Mouse (Mus musculus) heart, embryonic 15.5 days (tissue): ENCODE measurements at regions not wholly inside any gene's neighbourhood (a gene's known extent, or its start where the extent isn't known, plus 50 kb on each side); places are given as distances from the start of the nearest gene placed in this dataset.
A peak's percentile ranks its signal among the peaks of the same experiment; 100 is the strongest.

Source experiments
- ATAC-seq: fragments of 200-750 bp; cut with Nextera tagmentation; replicated peaks from 2 replicates; pipeline ENCODE4 v1.8.0; 2017; ENCODE audit warnings: low read depth, moderate TSS enrichment; ENCODE audit not compliant: insufficient number of reproducible peaks, insufficient read depth, low FRiP score
- H3K27ac ChIP-seq: fragments of 300-500 bp; sonication (generic); 2 replicates; pipeline ENCODE4 v1.5.1; 2015; ENCODE audit warnings: mild to moderate bottlenecking, inconsistent platforms
- H3K27me3 ChIP-seq: fragments of 300-500 bp; sonication (generic); 2 replicates; pipeline ENCODE4 v1.6.1; 2015; ENCODE audit warnings: inconsistent platforms
- H3K36me3 ChIP-seq: fragments of 300-500 bp; sonication (generic); 2 replicates; pipeline ENCODE4 v1.6.1; 2015; ENCODE audit warnings: mild to moderate bottlenecking, inconsistent platforms
- H3K4me1 ChIP-seq: fragments of 300-500 bp; sonication (generic); replicated peaks from 2 replicates; pipeline ENCODE4 v1.6.1; 2015; ENCODE audit warnings: inconsistent platforms
- H3K4me2 ChIP-seq: fragments of 300-500 bp; sonication (generic); 2 replicates; pipeline ENCODE4 v1.6.1; 2015; ENCODE audit warnings: inconsistent platforms, mild to moderate bottlenecking, moderate library complexity
- H3K4me3 ChIP-seq: fragments of 300-500 bp; sonication (generic); 2 replicates; pipeline ENCODE4 v1.5.1; 2015; ENCODE audit warnings: mild to moderate bottlenecking, inconsistent platforms
- H3K9ac ChIP-seq: fragments of 300-500 bp; sonication (generic); 2 replicates; pipeline ENCODE4 v1.6.1; 2015; ENCODE audit warnings: mild to moderate bottlenecking, inconsistent platforms
- H3K9me3 ChIP-seq: fragments of 300-500 bp; sonication (generic); replicated peaks from 2 replicates; pipeline ENCODE4 v1.6.1; 2016; ENCODE audit warnings: inconsistent platforms
- WGBS: fragments of 180-500 bp; shearing (Covaris S2); methylation state at CpG from one replicate; pipeline ENCODE4 v1.1.7; 2015; ENCODE audit warnings: mixed read lengths; 5-methylcytosine and 5-hydroxymethylcytosine counted together

DNA sequence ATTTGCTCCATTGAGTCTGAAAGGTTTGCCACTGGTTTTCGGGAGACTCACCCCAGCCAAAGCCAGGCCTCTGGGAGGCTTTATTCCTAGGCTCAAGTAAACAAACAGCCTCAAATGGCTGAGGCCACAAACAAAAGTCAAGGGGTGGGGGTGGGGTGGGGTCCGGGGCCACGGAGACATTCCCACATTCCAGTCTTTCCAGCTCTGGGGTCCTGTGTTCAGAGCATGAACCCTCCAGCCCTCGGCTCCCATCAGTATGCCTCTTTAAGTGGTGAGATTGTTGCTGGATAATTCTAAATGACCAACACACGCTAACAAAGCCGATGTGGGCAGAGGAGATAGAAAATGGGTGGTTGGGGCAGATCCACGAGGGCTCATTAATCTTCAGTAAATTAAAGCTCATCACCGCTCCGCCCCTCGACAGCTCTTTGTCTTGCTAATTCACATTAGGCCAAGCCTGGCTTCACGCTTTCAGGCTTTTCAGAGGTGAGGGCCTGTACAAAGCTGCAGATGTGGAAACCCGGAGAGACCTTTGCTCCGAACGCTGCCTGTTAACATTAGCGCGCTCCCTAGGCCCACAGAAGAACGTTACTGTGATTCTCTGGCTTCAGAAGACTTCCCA lies 326.2 kb downstream of the Pmp22 start:
- Histone ChIP-seq H3K4me1 (peaks cover 13% of the 10 kb centered on the region; the same call in 1 of the 2 replicates), H3K4me2 (no peak overlapping the region), H3K36me3 (no peaks in the 10 kb centered on the region), H3K9me3 (no peaks in the 10 kb centered on the region), H3K27ac (no peak overlapping the region), H3K4me3 (no peak overlapping the region), H3K27me3 (no peaks in the 10 kb centered on the region), H3K9ac (no peak overlapping the region)
- ATAC-seq, result no peak
- WGBS, result 54% methylated on average over 17 of the region's 17 CpGs

DNA sequence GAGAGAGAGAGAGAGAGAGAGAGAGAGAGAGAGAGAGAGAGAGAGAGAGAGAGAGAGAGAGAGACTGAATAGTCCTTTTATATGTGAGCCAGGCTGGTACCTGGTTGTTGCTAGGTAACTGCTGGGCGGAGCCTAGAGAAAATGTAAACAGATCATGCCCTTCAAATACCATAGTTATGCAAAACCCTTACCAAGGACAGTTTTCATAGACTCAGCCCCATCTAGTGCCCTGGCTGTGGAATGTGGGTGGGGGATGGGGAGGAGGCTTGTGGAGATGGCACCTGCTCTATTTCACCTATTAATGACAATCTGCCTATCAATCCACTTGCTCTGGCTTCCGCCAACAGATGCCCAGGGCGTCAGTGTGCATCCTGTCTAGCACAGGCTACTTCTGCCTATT lies 327.6 kb downstream of the Pmp22 start:
- Histone ChIP-seq H3K9ac (no peak overlapping the region), H3K36me3 (no peaks in the 10 kb centered on the region), H3K4me1 (peaks cover 13% of the 10 kb centered on the region; the same call in 1 of the 2 replicates), H3K4me3 (no peak overlapping the region), H3K27ac (no peak overlapping the region), H3K27me3 (no peaks in the 10 kb centered on the region), H3K4me2 (no peak overlapping the region), H3K9me3 (no peaks in the 10 kb centered on the region)
- ATAC-seq, result no peak
- 65% methylated on average over 3 of the region's 3 CpGs for WGBS

GRCm38 (mm10) chr11:63457250-63457649 lies 328.5 kb downstream of the Pmp22 start:
- Histone ChIP-seq H3K9me3 (no peaks in the 10 kb centered on the region), H3K9ac (no peak overlapping the region), H3K27ac (no peak overlapping the region), H3K4me2 (no peak overlapping the region), H3K4me1 (peaks cover 13% of the 10 kb centered on the region; the same call in 1 of the 2 replicates), H3K36me3 (no peaks in the 10 kb centered on the region), H3K4me3 (no peak overlapping the region), H3K27me3 (no peaks in the 10 kb centered on the region)
- ATAC-seq, result 0 out of 2 replicates have a peak, but pooled peaks have one; percentile 27
- WGBS, result 27% methylated on average over 5 of the region's 5 CpGs

DNA sequence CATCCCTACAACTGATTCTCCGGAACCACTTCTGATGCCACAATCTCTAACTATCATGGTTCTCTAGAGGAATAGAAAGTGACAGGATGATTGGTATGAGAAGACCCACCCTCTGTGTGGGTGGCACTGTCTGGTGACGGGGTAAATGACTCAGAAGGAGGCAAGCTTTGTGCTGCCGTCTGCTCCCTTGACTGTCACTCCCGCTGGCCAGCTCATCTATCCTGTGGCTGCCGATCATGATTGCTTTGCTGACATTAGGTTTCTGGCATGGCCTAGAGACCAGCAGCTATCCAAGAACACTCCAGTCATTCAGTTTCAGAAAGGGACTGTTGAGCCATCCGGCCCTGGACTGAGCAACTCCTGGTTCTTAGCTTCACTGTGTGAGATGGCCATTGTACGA lies 331.4 kb downstream of the Pmp22 start:
- H3K36me3 ChIP-seq, result no peaks in the 10 kb centered on the region
- no peak for ATAC-seq
- H3K9me3 ChIP-seq, result no peaks in the 10 kb centered on the region
- H3K27ac ChIP-seq, result no peak overlapping the region
- 77% methylated on average over 7 of the region's 7 CpGs for WGBS
- H3K27me3 ChIP-seq, result no peaks in the 10 kb centered on the region
- H3K4me3 ChIP-seq, result no peak overlapping the region
- peaks cover 15% of the 10 kb centered on the region; the same call in 1 of the 2 replicates for H3K4me1 ChIP-seq
- no peak overlapping the region for H3K4me2 ChIP-seq
- H3K9ac ChIP-seq, result no peak overlapping the region

GRCm38 (mm10) chr11:63463797-63464331 lies 335.1 kb downstream of the Pmp22 start:
- no peak for ATAC-seq
- no peaks in the 10 kb centered on the region for H3K36me3 ChIP-seq
- H3K9me3 ChIP-seq, result no peaks in the 10 kb centered on the region
- WGBS, result 64% methylated on average over 18 of the region's 18 CpGs
- 0 out of 2 replicates have a peak, but pooled peaks cover 2% of the 10 kb centered on the region for H3K4me1 ChIP-seq
- H3K9ac ChIP-seq, result no peak overlapping the region
- no peak overlapping the region for H3K27ac ChIP-seq
- no peak overlapping the region for H3K4me2 ChIP-seq
- H3K27me3 ChIP-seq, result no peaks in the 10 kb centered on the region
- H3K4me3 ChIP-seq, result no peak overlapping the region

GRCm38 (mm10) chr11:63465941-63466340 lies 337.2 kb downstream of the Pmp22 start:
- ATAC-seq, result no peak
- 76% methylated on average over 6 of the region's 6 CpGs for WGBS
- no peaks in the 10 kb centered on the region for H3K27me3 ChIP-seq
- no peaks in the 10 kb centered on the region for H3K9me3 ChIP-seq
- no peak overlapping the region for H3K4me3 ChIP-seq
- no peak overlapping the region for H3K4me2 ChIP-seq
- no peak overlapping the region for H3K9ac ChIP-seq
- no peaks in the 10 kb centered on the region for H3K36me3 ChIP-seq
- 0 out of 2 replicates have a peak, but pooled peaks cover 2% of the 10 kb centered on the region for H3K4me1 ChIP-seq
- H3K27ac ChIP-seq, result no peak overlapping the region

- Histone ChIP-seq H3K4me2 (no peak overlapping the region), H3K4me3 (no peak overlapping the region), H3K9me3 (no peaks in the 10 kb centered on the region), H3K27me3 (no peaks in the 10 kb centered on the region), H3K36me3 (no peaks in the 10 kb centered on the region), H3K27ac (no peak overlapping the region), H3K4me1 (0 out of 2 replicates have a peak, but pooled peaks cover 2% of the 10 kb centered on the region), H3K9ac (no peak overlapping the region)
- ATAC-seq, result no peak
- WGBS, result 87% methylated on average over 2 of the region's 2 CpGs
Observed at GRCm38 (mm10) chr11:63466541-63466940, 337.8 kb downstream of the Pmp22 start.

GRCm38 (mm10) chr11:63474831-63475230 lies 346.0 kb downstream of the Pmp22 start:
- no peak overlapping the region for H3K27ac ChIP-seq
- H3K36me3 ChIP-seq, result no peaks in the 10 kb centered on the region
- H3K9me3 ChIP-seq, result no peaks in the 10 kb centered on the region
- WGBS, result 92% methylated on average over 15 of the region's 15 CpGs
- no peak overlapping the region for H3K9ac ChIP-seq
- no peaks in the 10 kb centered on the region for H3K4me1 ChIP-seq
- no peak overlapping the region for H3K4me3 ChIP-seq
- no peaks in the 10 kb centered on the region for H3K27me3 ChIP-seq
- H3K4me2 ChIP-seq, result no peak overlapping the region
- no peak for ATAC-seq

DNA sequence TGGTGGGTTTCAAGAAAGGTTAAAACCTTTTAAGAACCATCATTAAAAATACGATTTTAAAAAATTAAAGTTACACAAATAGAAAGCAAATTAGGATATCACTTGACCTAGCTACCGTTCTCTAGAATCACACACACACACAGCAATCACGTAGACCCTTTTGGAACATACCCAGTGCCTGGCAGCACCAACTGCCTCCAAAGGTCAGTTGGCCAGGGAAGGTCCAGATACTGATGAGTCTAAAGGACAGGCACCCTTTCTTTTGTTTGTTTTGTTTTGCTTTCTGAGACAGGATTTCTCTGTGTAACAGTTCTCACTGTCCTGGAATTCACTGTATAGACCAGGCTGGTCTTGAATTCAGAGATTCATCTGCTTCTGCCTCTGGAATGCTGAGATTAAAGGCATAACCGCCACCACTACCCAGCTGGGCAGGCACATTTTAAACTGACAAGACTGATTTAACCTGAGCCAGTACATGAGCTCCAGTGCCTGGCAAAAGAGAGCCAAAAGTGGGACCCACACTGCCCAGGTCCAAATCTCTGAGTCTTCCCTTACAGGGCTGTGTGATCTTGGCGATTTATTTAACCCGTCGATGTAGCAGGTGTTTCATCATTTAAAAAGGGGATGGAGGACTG lies 353.0 kb downstream of the Pmp22 start:
- Histone ChIP-seq H3K4me2 (no peak overlapping the region), H3K36me3 (no peaks in the 10 kb centered on the region), H3K9me3 (no peaks in the 10 kb centered on the region), H3K9ac (no peak overlapping the region), H3K27ac (no peak overlapping the region), H3K4me3 (no peak overlapping the region), H3K4me1 (no peaks in the 10 kb centered on the region), H3K27me3 (no peaks in the 10 kb centered on the region)
- 84% methylated on average over 7 of the region's 7 CpGs for WGBS
- ATAC-seq, result no peak

- 63% methylated on average over 6 of the region's 6 CpGs for WGBS
Observed at GRCm38 (mm10) chr11:63482593-63482992, 353.8 kb downstream of the Pmp22 start.

DNA sequence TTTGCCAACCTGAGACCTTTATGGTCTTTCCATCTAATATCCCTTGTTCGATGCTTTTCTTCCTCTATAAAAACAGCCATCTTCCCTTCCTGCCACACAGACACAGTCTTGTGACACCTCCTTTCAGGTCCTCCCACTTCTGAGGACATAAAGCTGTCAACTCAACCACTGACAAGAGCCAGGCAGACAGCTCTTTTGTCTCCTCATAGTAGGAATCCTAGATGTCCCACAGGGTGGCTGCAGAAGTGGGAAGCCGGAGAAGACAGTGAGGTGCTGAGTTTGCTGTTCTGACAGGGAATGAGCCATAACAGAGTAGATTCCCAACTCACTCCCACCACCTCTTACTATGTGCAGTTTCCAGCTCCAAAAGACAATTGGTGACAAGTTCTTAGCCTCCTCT lies 358.4 kb downstream of the Pmp22 start:
- no peak for ATAC-seq
- H3K9ac ChIP-seq, result no peak overlapping the region
- H3K4me3 ChIP-seq, result no peak overlapping the region
- H3K4me2 ChIP-seq, result no peak overlapping the region
- H3K27me3 ChIP-seq, result no peaks in the 10 kb centered on the region
- H3K4me1 ChIP-seq, result no peaks in the 10 kb centered on the region
- 21% methylated on average over 2 of the region's 2 CpGs for WGBS
- no peak overlapping the region for H3K27ac ChIP-seq
- no peaks in the 10 kb centered on the region for H3K9me3 ChIP-seq
- H3K36me3 ChIP-seq, result no peaks in the 10 kb centered on the region

More at GRCm38 (mm10) chr11:63482593-63482992, 353.8 kb downstream of the Pmp22 start:
- Histone ChIP-seq H3K4me3 (no peak overlapping the region), H3K4me1 (no peaks in the 10 kb centered on the region), H3K27me3 (no peaks in the 10 kb centered on the region), H3K27ac (no peak overlapping the region), H3K4me2 (no peak overlapping the region), H3K9me3 (no peaks in the 10 kb centered on the region), H3K9ac (no peak overlapping the region), H3K36me3 (no peaks in the 10 kb centered on the region)
- ATAC-seq, result no peak

DNA sequence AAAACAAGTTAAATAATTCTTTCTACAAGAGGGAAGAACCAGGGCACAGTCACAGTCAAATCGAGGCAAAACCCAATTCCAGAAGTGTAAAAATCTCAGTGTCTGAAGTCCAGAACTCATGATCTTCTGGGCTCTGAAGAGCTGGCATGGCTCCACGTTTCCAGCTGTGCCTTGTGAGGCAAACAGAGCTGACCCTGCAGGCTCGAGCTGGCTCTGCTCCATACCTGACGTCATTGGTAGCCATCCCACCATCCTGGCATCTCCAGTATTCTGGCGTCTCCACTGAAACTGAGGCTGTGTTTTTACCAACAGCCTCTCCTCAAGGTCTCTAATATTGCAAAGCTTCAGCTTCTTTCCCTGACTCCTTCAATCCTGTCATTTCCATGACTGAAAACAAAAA lies 373.4 kb downstream of the Pmp22 start:
- Histone ChIP-seq H3K4me1 (no peaks in the 10 kb centered on the region), H3K9me3 (no peaks in the 10 kb centered on the region), H3K9ac (no peak overlapping the region), H3K4me2 (no peak overlapping the region), H3K4me3 (no peak overlapping the region), H3K36me3 (no peaks in the 10 kb centered on the region), H3K27ac (no peak overlapping the region), H3K27me3 (no peaks in the 10 kb centered on the region)
- ATAC-seq, result no peak
- 48% methylated on average over 5 of the region's 5 CpGs for WGBS
